Mouse (Mus musculus): Measurements from ENCODE around the gene Adh1. TPM values are rescaled to one million over a fixed set of nuclear protein-coding genes. Genes with fewer than 3 reads are reported as not detected.

The Adh1 gene
- total RNA-seq, 2 experiments from 2014 or later: not detected

- ATAC-seq (replicated peaks; ENCODE audit: poor library complexity, severe bottlenecking): no peak
These were observed 14.3 kb downstream of the Adh1 start for GRCm38 (mm10) chr3:138275100-138275499.

GRCm38 (mm10) chr3:138282556-138282955 is 21.8 kb downstream of the Adh1 start:
- no peak for ATAC-seq (replicated peaks; ENCODE audit: poor library complexity, severe bottlenecking)

- ATAC-seq (replicated peaks; ENCODE audit: poor library complexity, severe bottlenecking): no peak
These were observed 23.0 kb downstream of the Adh1 start for GRCm38 (mm10) chr3:138283831-138284230.

GRCm38 (mm10) chr3:138285986-138286385 is 25.2 kb downstream of the Adh1 start:
- no peak for ATAC-seq (replicated peaks; ENCODE audit: poor library complexity, severe bottlenecking)

GRCm38 (mm10) chr3:138287686-138288085 is 26.9 kb downstream of the Adh1 start:
- no peak for ATAC-seq (replicated peaks; ENCODE audit: poor library complexity, severe bottlenecking)

GRCm38 (mm10) chr3:138290672-138291071 is 29.9 kb downstream of the Adh1 start:
- no peak for ATAC-seq (replicated peaks; ENCODE audit: poor library complexity, severe bottlenecking)

- ATAC-seq (replicated peaks; ENCODE audit: poor library complexity, severe bottlenecking): no peak
These were observed 30.8 kb downstream of the Adh1 start for GRCm38 (mm10) chr3:138291529-138292117.

- no peak for ATAC-seq (replicated peaks; ENCODE audit: poor library complexity, severe bottlenecking)
These were observed 32.6 kb downstream of the Adh1 start for GRCm38 (mm10) chr3:138293298-138293895.

GRCm38 (mm10) chr3:138300130-138300529 is 39.3 kb downstream of the Adh1 start:
- ATAC-seq (replicated peaks; ENCODE audit: poor library complexity, severe bottlenecking): no peak

- ATAC-seq (replicated peaks; ENCODE audit: poor library complexity, severe bottlenecking): no peak
These were observed 41.9 kb downstream of the Adh1 start for GRCm38 (mm10) chr3:138302676-138303075.

- no peak for ATAC-seq (replicated peaks; ENCODE audit: poor library complexity, severe bottlenecking)
These were observed 43.1 kb downstream of the Adh1 start for GRCm38 (mm10) chr3:138303771-138304488.

GRCm38 (mm10) chr3:138304489-138304871 is 43.7 kb downstream of the Adh1 start:
- ATAC-seq (replicated peaks; ENCODE audit: poor library complexity, severe bottlenecking): no peak

GRCm38 (mm10) chr3:138305486-138306289 is 44.9 kb downstream of the Adh1 start:
- no peak for ATAC-seq (replicated peaks; ENCODE audit: poor library complexity, severe bottlenecking)

GRCm38 (mm10) chr3:138306290-138306683 is 45.5 kb downstream of the Adh1 start:
- no peak for ATAC-seq (replicated peaks; ENCODE audit: poor library complexity, severe bottlenecking)

- no peak for ATAC-seq (replicated peaks; ENCODE audit: poor library complexity, severe bottlenecking)
These were observed 49.1 kb downstream of the Adh1 start for GRCm38 (mm10) chr3:138309910-138310309.

- ATAC-seq (replicated peaks; ENCODE audit: poor library complexity, severe bottlenecking): no peak
These were observed 50.2 kb downstream of the Adh1 start for GRCm38 (mm10) chr3:138311015-138311414.

GRCm38 (mm10) chr3:138312965-138313364 is 52.2 kb downstream of the Adh1 start, which contains the start of gene Adh6a:
Gene Adh6a (plus strand): TSS chr3:138313286.
- ATAC-seq (replicated peaks; ENCODE audit: poor library complexity, severe bottlenecking): no peak

- ATAC-seq (replicated peaks; ENCODE audit: poor library complexity, severe bottlenecking): no peak
These were observed 56.2 kb downstream of the Adh1 start for GRCm38 (mm10) chr3:138316908-138317472.

- ATAC-seq (replicated peaks; ENCODE audit: poor library complexity, severe bottlenecking): no peak
These were observed 64.2 kb downstream of the Adh1 start for GRCm38 (mm10) chr3:138325001-138325400.

GRCm38 (mm10) chr3:138325466-138325865 is 64.7 kb downstream of the Adh1 start:
- ATAC-seq (replicated peaks; ENCODE audit: poor library complexity, severe bottlenecking): no peak
